ENCODE assay signal across 32 mouse cellular contexts in the genomic region with DNA sequence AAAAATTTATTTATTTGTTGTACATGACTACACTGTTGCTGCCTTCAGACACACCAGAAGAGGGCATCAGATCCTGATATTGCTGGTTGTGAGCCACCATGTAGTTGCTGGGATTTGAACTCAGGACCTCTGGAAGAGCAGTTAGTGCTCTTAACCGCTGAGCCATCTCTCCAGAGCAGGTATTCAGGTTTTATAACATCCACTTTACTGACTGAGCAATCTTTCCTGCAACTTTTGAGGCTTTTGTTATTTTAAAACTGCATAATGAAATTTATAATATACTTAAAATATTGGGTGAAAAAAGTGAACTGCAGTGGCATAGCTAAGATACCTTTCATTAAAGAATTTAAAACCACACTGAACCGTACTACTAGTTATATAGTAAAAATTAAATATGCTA.
"Had no signal": no experiment of that assay in that cellular context is flagged by ENCODE, and none has a peak within 500 bp of the region (broad histone marks: within the 10 kb centered on the region; RNA-seq: fewer than 3 reads in every experiment).

No protein-coding gene starts in this region.

- H3K4me3 ChIP-seq: heart, embryonic 12.5 days; heart, embryonic 13.5 days; heart, embryonic 15.5 days; hindbrain, embryonic 10.5 days; hindbrain, embryonic 13.5 days; hindbrain, embryonic 15.5 days; intestine, embryonic 15.5 days; kidney, embryonic 15.5 days; layer of hippocampus, adult 2 months; left cerebral cortex, adult 2 months had no signal

- H3K9ac ChIP-seq: heart, embryonic 12.5 days; heart, embryonic 13.5 days; heart, embryonic 15.5 days; hindbrain, embryonic 13.5 days; hindbrain, embryonic 14.5 days; hindbrain, embryonic 15.5 days; intestine, embryonic 15.5 days; kidney, embryonic 15.5 days had no signal

- ATAC-seq: hindbrain, embryonic 16.5 days; hindbrain, postnatal 0 days; inflammation-experienced regulatory T-cells, adult 6 months; intestine, embryonic 15.5 days; intestine, embryonic 16.5 days; intestine, postnatal 0 days had no signal

- H3K4me2 ChIP-seq: heart, embryonic 12.5 days; heart, embryonic 13.5 days; heart, embryonic 15.5 days; hindbrain, embryonic 13.5 days; hindbrain, embryonic 14.5 days; hindbrain, embryonic 15.5 days; intestine, embryonic 15.5 days; kidney, embryonic 15.5 days had no signal

- H3K36me3 ChIP-seq: heart, embryonic 12.5 days; heart, embryonic 13.5 days; heart, embryonic 15.5 days; hindbrain, embryonic 10.5 days; hindbrain, embryonic 13.5 days; hindbrain, embryonic 15.5 days; intestine, embryonic 15.5 days; kidney, embryonic 15.5 days had no signal

- H3K9me3 ChIP-seq: heart, embryonic 12.5 days; heart, embryonic 13.5 days; heart, embryonic 15.5 days; hindbrain, embryonic 10.5 days; hindbrain, embryonic 13.5 days; hindbrain, embryonic 15.5 days; intestine, embryonic 15.5 days; kidney, embryonic 15.5 days had no signal

- H3K27ac ChIP-seq: heart, embryonic 13.5 days; heart, embryonic 15.5 days; hindbrain, embryonic 10.5 days; hindbrain, embryonic 13.5 days; hindbrain, embryonic 14.5 days; hindbrain, embryonic 15.5 days; hindbrain, postnatal 0 days; intestine, embryonic 15.5 days; kidney, embryonic 15.5 days; kidney, postnatal 0 days; layer of hippocampus, adult 2 months; left cerebral cortex, adult 2 months had no signal

- DNase-seq: heart, postnatal 10 days; heart, postnatal 36 days; heart, postnatal 4 days; kidney, adult 11 months; kidney, adult 18-20 months; kidney, adult 2 months; kidney, adult 8-10 months; kidney, adult 9 months; kidney, postnatal 10 days; kidney, postnatal 14 days; kidney, postnatal 25 days; kidney, postnatal 36 days; kidney, postnatal 4 days; layer of hippocampus, adult 9-11 months; layer of hippocampus, postnatal 36 days had no signal
